Mouse (Mus musculus) megakaryocyte, adult 5-6 weeks (primary cell): ENCODE results near the gene Macrod2. TPM values are rescaled to one million over a fixed set of nuclear protein-coding genes. Genes with fewer than 3 reads are reported as not detected.

Source experiments
- ATAC-seq: 2 replicates; pipeline ENCODE4 v1.8.0; 2016; ENCODE audit warnings: mild to moderate bottlenecking, inconsistent platforms; ENCODE audit not compliant: poor library complexity, severe bottlenecking
- total RNA-seq, 2 experiments: library from RNA; stranded (forward) in 1 of 2; stranded (reverse) in 1 of 2; fragments of 153-499, 151-499 nt in 1 of 2; fragments of 221-1000, 200-1000 nt in 1 of 2; gene quantifications; 2 replicates each; pipeline versions ENCODE4 v1.2.3 to v1.2.4; 2015 to 2017

Gene Macrod2
- total RNA-seq, 2 experiments from 2014 or later, result 0.31 to 1.7 TPM

GRCm38 (mm10) chr2:142261046-142261445 is 1865.9 kb downstream of the Macrod2 start:
- no peak for ATAC-seq

GRCm38 (mm10) chr2:142264697-142265096 is 1869.6 kb downstream of the Macrod2 start:
- no peak for ATAC-seq

DNA sequence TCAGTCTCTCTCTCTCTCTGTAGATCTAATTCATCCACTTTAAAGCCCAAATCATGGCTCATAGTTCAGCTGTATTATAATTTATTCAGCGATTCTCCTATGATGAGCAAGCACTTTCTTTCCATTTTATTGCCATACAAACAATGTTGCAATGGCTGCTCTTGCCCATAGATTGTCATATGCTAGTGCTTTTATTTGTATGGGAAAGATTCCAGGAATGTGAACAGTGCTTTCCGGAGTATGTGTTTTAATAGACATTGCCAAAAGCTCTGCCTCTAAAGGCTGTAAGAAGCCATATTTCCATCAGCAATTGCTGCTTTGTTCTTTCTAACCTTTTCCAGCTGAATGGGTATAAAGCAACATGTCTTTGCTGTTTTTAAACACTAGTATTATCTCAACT is 1872.7 kb downstream of the Macrod2 start:
- ATAC-seq, result no peak

DNA sequence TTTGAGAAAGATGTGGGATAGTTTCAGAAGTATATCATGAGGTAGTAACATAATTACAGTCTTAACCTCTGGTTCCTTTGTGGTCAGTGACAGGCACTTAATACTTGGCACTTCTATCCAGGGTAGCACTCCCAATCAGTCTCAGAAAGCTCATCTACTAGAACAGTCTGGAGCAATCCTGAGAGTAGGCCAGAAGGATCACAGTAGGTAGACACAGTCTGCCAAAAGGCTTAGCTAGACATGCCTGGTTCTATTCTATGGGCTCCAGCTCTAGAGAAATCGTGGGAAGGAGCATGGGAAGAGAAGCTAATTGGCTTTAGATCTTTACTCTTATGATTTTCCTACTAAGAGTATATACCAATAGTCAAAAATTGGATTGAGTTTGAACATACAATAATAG is 1891.7 kb downstream of the Macrod2 start:
- ATAC-seq, result no peak

GRCm38 (mm10) chr2:142294831-142295230 is 1899.7 kb downstream of the Macrod2 start:
- ATAC-seq, result no peak

DNA sequence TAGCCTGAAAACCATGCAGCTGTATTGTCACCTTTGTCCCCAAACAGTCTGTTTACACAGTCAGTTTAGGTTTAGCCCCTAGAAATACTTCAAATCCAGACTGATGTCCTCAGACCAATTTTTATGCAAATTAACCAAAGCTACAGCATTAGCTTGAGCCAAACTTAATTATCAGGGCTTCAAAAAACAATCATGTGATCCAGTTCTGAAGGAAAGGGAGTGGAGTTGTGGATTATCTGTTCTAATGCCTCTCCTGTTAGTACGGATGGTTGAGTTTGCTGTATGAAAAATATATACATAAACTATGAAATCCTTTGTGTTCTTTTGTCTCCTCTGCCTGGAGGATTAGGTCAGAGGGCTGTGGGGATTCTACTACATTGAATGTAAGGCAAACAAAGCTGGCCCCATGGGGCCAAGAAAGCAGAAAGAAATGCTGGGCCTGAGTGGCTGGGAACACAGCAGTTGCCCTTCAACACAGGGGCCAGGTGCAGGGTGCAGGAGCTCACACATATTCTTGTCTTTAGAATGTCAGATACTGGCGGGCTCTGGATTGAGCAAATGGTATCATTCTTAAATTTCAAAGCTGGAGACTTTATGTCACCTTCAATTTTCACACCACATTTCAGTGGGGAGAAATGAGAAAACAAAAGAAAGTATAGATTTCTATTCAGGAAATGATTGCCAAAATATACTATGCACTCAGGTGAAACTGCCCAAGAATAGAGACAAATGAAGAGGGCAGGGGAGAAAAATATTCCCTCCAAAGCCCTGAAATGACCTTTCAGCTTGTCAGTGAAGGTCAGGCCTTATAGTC is 1908.2 kb downstream of the Macrod2 start:
- no peak for ATAC-seq

DNA sequence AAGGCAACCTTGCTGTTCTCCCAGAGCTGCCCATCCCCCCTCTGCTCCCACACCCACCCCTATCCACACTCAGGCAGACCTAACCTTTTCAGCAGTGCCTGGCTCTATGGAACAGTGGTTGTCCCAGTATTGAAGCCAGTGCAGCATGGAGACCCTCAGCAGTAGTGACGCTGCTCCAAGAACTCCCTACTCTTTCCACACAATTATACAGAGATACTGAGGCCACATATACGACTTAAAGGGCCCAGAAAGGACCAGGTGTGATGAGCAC is 1908.7 kb downstream of the Macrod2 start:
- no peak for ATAC-seq

- ATAC-seq, result no peak
These were observed 1928.0 kb downstream of the Macrod2 start for GRCm38 (mm10) chr2:142323158-142323557.

DNA sequence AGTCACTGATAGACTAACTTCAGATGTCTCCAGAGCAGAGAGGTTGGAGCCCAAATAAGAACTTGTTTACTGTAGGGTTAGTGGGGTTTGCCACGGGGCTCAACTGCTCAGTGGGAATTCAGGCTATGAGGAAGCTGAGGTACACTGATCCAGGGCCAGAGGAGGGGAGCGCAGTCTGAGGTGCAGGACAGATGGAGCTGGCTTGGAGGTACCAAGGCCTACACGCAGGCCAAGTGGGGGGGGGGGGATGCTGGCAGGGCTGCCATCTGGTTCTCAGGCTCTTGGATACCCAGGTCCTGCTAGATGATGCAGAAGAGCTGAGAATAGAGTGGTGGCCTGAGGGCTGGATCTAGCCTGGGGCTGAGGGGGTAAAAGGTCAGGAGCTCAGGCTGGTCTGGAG is 1931.6 kb downstream of the Macrod2 start:
- no peak for ATAC-seq

DNA sequence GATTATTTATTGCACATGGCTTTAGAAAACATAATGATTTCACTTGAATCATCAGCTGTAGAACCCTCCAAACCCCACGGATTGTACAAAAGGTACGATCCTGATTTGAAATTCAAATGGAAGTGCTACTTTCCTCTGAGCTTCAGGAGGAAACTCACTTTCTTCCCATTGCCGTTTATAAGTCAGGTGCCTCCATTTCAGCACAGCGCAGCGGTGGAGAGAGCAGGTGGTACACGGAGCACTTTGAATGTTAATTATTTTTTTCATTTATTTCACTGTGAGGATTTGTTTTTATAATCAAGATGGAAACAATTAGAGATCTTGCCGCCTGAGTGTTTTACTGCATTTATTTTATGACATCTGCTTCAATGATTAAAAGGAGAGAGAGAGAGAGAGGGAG is 1934.7 kb downstream of the Macrod2 start:
- no peak for ATAC-seq

GRCm38 (mm10) chr2:142334441-142335102 is 1939.5 kb downstream of the Macrod2 start:
- no peak for ATAC-seq

DNA sequence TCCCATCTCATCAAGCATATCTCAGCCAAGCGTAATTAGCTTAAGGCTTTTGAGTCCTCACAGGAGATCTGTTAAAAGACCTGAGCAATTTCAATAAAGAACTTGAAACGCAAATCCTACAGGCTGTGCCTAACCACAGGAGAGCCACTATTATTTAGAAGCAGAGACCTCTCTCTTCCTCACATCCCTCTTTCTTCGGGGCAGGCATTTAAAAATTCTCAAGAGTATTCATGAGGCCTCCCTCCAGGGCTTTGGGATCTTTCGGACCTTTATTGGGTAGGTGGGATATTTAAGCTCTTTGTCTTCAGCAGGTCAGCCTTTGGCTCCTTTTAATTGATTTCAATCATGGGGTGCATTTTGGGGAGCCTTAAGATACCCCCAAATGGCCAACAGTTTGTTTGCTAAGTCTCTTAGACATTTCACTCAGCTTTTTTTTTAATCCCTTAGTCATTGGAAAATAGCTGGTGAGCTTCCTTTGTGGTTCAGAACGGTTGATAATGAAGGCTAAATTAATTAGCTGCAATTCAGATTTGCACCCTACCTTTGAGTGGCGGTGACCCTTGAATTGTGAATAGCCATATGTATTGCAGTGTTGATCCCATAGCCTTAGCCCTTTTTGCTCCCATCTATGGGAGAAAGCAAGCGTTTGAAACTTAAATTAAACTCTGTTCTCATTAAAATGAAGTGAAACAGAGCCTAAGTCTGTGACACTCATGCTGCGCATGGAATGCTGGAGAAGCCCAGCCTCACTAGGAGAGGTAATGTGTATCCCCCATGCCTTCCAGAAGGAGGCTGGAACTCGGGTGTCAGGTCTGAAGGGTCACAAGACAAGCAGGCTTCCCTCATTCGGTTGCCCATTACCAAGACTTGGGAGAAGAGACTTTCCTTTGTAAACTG is 1940.2 kb downstream of the Macrod2 start:
- no peak for ATAC-seq

GRCm38 (mm10) chr2:142344021-142344420 is 1948.9 kb downstream of the Macrod2 start:
- ATAC-seq, result no peak

GRCm38 (mm10) chr2:142344758-142345157 is 1949.6 kb downstream of the Macrod2 start:
- ATAC-seq, result no peak

DNA sequence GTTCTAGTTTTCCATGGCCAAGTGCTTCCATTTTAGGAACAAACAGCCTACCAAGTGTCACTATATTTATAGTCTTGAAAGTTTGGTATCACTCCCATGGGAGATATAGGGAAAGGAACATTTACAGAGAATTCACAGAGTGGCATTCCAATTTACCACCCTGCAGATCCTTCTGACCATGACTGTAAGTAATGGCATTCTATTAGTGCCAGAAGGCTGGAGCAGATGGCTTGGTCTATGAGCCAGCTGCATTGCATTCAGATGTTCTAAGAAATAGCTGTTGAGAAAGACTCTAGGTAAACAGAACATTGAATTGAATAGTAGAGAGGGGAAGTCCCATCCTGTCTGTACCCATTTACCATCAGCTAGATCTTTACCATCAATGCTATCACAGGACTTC is 1954.7 kb downstream of the Macrod2 start:
- ATAC-seq, result no peak

GRCm38 (mm10) chr2:142362888-142363287 is 1967.8 kb downstream of the Macrod2 start:
- no peak for ATAC-seq

DNA sequence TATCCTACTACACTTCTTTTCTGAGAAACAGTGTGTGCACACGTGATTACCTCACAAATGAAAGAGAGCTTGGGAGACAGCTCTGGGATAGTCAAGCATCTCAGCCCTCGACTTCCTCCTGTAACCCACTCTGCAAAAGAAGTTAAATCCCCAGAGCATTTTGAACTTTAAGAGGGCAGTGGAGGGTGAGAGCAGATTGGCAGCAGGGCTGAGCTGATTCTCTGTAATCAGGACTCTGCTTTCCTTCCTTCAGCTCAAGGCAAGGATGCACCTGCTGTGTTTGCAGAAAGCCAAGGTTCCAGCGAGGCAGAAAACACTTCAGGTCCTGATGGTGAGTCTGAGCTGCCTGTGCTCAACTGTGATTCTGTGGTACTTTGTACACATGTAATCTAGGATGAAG is 1978.9 kb downstream of the Macrod2 start:
- ATAC-seq, result no peak

DNA sequence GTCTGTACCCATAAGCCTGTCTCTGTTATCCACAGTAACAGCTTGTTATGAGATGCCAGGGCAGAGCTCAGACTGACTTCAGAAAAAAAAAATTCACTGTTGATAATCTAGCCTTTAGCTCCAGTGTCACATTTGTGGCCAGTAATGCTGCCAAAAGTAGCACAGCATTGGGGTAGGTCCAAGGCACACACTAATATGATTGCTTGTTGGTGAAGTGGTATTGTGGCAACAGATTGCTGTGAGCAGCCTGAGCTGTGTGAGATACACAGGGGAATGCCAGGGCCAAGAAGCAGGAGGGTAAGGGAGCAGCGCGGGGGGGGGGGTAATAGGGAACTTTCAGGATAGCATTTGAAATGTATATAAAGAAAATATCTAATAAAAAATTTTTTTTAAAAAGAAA is 1985.5 kb downstream of the Macrod2 start:
- ATAC-seq, result no peak

DNA sequence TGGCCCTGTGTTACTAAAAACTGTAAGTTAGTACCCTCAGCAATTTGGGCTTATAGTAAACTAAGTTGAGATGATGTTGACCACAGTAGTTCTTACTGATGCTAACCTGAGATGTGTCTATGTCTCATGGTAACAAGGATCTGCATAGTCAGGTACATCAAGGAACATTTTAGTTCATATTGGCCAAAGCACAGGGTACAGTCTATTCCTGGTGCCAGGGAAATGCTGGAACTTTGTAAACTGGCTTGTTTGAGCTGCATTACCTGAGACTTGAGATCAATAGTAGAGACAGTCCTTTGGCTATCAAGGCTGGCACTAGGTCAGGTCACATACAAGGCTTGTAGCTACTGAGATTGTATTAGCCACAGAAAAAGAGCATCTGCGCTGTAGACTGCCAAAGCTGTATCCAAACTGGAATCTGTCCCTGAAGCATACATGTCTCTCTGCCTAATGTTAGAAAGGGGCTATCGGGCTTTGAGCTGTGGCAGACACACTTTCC is 1986.0 kb downstream of the Macrod2 start:
- ATAC-seq, result no peak

DNA sequence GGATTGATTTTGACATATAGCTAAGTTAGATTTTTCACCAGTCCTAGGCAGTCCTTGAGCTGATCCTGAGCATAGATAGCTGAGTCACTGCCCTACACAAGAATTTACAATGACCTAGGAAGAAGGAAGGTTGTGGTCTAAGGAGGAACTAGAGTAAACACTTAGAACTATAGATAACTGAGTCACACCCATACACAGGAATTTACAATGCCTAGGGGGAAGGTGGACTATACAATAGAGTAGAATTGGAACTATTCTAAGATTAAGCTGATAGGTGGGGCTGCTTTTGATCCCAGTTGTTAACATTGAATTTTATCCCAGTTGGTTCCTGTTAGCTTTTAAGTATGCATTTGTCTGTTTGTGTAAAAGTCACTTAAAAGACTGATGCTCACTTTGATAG is 1998.4 kb downstream of the Macrod2 start:
- ATAC-seq, result no peak

DNA sequence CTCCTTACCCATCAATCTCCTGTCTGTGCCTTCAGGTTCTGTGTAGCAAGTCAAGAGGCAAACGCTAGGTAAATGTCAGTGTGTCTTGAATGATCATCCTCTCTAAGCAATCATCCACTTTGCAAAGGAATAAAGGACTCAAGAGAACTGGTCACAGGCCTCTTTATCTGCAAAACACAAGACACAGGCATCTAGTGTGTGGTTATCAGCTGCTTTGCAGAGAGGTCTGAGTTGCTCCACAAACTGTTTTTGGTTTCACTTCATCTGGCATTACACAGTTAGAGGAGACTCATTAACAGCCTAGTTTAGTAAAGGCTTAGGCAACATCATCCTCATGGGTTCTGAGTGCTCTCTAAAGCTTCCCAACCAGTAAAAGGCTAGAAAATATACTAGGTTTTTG is 2004.4 kb downstream of the Macrod2 start:
- no peak for ATAC-seq
